Mouse (Mus musculus): ENCODE results near the gene Prx.

The Prx gene

DNA sequence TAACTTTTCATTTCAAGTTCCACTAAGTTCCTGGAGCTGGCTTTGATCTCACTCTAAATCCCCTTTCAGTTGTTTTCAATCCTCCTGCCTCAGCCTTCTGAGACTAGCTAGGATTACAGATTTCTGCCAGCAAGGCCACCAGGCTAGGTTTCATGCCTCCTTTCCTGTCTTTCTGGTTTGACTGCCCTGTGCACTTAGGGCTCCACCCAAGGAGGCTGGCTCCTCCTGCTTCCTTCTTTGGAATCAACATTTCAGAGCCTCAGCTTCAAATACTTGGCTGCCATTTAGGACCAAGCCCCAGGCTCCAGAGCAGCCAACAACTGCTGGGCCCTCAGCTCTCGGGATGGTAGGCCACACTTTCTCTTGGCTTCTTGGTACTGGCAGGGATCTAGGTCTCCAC is 21.5 kb downstream of the Prx start:
- DNase-seq (ENCODE audit: low read depth, low spot score): no peak

DNA sequence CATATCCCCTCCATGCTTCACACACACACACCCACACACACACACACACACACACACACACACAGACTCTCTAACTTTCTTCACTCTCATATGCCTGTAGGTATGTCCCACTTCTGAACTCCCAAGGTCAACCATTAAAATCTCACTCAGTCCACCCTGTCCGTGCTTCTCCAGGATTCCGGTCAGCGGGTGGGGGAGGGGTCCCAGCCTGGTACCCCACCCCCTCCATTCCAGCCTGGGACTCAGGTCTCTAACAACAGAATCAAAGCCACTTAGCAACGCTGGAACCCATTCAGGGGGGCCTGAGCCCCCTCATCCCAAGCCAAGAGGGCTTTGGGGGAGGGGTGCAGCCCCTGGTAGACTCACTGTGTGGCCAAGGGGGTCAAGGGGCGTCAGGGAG is 23.8 kb downstream of the Prx start, which contains the start of gene Hipk4:
TSS of gene Hipk4 (plus strand) at position 301 of the 400 bp plus-strand sequence.
- DNase-seq (ENCODE audit: low read depth, low spot score): no peak

DNA sequence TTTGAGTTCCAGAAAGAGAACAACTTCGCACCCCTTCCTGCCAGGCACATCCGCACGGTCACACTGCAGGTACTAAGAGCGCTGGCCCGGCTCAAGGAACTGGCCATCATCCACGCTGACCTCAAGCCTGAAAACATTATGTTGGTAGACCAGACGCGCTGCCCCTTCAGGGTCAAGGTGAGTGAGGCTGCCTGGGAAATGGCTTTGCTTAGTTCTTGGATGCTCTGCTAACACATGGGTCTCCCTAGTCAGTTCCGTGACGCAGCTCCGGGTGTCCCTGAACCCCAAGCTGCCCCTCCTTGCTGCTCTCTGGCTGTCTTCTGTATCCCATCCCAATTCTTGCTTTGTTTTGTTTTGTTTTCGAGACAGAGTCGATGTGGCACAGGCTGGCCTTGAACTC is 24.7 kb downstream of the Prx start:
- DNase-seq (ENCODE audit: low read depth, low spot score): no peak

DNA sequence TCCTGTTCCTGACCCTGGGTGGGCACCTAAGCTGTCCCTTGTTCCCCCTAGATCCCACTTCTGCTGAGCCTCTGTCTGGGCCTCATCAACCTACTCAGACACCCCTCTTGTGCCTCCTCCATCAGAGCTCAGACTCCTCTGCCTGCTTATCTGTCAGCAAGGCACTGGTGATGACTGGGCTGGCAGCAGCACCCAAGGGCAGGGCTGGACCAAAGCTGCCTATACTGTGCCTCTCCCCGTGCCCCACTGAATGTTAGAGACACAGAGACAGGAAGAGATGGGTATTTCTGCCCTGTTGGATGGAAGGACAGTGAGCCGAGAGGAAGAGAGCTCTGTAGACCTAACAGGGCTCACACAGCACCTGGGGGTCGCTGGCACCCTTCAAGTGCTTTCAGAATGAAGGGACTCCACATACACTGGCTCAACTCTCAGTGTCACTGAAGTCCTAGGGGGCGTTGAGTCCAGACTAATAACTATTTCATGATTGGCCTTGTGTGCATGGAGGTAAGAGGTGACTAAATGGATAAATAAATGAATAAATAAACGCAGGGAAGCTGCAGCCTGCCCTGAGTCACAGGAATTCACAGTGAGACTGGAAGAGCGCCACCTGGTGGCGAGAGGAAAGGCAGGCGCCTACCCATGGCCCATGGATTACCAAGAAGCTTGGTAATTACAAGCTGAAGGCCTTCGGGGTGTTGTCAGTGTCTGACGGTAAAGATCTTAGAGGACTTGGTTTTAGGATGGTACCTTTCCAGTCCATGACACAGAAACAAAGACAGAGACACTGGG is 27.1 kb downstream of the Prx start:
- DNase-seq (ENCODE audit: low read depth, low spot score): peak; percentile 84

DNA sequence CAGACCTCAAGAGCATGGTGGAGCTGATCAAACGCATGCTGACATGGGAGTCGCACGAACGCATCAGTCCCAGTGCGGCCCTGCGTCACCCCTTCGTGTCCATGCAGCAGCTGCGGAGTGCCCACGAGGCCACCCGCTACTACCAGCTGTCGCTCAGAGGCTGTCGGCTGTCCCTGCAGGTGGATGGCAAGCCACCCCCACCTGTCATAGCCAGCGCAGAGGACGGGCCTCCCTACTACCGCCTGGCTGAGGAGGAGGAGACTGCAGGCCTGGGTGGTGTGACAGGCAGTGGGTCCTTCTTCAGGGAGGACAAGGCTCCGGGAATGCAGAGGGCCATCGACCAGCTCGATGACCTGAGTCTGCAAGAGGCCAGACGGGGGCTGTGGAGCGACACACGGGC is 29.9 kb downstream of the Prx start:
- DNase-seq (ENCODE audit: low read depth, low spot score): no peak

DNA sequence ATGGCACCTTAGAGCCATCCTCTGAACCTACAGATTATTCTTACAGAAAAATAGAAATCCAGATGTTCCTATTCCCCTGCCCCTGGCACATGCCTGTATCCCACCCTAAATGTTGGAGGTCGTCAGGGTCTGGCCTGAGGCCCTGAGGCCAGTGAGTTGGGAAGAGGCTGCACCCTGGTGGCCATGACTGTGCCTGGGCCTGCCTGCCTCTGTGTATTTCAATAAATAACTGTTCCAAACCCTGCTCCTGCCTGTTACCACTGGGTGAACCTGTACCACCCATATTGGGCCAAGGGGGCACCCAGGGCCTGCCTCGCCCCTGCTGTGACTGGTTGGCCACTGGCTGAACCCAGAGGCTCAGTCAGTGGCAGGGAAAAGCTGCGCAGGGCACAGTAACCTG is 31.8 kb downstream of the Prx start:
- DNase-seq (ENCODE audit: low read depth, low spot score): no peak

DNA sequence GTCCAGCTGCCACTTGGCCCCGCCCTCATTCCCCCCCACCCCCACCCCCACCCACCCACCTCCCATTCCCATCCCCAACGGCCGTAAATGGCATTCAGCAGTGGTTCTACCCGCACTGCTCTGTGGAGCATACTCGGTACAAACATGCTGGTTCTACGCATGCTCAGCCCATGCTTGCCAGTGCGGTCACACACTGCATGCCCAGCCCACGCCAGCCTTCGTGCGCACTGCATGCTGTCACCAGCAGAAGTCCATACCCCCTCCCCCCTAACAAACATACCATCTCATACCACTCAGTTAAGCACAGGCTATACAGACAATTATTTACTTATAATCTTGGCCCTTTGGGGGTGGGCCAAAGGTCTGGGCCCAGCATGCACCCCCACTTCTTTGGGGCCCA is 32.6 kb downstream of the Prx start:
- DNase-seq (ENCODE audit: low read depth, low spot score): no peak

DNA sequence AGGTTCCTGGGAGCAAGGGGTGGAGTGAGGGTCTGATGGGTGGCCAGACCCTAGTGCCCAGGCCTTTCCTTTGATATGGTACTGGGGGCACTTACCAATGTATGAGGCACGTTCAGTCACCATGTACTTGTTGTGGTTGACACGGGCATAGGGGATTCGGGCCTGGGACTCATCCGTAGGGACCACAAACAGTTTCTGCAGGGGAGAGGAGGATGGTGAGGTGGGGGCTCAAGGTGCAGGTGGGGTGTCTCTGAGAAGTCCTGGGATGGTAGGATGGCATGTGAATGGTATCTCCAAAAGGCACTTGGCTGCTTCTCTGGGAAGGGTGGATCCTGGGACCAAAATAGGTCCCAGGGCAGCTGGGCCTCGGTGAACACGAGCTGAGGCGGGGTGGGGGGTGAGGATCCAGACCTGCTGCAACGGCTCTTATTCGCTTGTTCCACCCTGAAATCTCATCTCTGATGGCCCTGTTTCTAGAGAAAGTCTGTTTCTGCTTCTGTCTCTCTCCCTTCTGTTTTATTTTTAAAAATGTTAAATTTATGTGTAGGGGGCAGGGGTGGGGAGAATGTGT is 33.4 kb downstream of the Prx start:
- DNase-seq (ENCODE audit: low read depth, low spot score): no peak

DNA sequence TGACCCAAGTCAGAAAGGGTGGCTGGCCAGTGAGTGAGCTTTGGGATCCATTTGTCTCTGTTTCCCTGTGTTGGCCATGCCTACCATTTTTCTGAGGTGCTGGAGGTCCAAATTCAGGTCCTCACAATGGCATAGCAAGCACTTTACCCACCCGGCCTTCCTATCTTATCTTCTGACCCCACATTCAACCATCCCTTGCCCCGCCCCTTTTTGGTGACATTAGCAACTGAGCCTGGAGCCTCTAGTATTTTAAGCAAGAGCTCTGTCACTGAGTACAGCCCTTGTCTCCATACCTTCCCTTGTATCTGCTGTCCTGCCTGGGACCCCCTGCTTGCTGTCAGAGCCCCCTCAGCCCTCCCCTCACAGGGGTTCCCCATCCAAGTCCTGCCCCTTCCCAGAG is 36.3 kb downstream of the Prx start:
- no peak for DNase-seq (ENCODE audit: low read depth, low spot score)

DNA sequence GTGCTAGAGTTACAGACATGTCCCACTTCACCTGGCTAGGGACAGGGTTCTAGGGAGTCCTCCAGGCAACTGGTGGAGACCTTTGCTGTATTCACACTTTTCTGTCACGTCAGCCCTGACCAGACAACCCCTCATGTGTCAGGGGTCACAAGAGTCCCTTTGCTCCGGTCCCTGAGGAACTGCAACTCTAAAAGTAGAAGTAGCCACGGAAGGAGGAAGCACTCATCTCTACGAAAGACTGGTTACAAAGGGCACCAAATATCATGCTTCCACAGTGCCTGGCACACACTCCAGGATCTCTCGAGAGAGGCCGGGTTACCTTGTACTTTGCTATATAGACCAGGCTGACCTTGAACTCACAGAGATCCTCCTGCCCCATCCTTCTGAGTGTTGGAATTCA is 37.5 kb downstream of the Prx start:
- no peak for DNase-seq (ENCODE audit: low read depth, low spot score)

DNA sequence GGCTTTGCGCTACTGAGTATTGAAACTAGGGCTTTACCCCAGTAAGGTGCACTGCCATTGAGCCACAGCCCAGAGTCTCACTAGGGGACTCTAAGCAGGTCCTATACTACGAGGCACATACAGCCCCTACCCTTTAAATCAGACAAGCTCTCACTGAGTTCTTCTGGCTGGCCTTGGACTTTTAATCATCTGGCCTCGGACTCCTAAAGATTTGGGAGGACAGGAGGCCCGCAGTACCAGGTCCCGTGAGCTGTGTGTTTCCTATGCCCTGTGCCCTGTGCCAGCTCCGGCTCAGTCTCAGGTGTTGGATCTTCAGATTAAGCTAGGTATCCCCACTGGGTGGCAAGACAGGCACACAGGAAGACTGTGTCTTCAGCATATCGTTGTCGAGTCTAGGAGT is 38.9 kb downstream of the Prx start:
- DNase-seq (ENCODE audit: low read depth, low spot score): no peak

DNA sequence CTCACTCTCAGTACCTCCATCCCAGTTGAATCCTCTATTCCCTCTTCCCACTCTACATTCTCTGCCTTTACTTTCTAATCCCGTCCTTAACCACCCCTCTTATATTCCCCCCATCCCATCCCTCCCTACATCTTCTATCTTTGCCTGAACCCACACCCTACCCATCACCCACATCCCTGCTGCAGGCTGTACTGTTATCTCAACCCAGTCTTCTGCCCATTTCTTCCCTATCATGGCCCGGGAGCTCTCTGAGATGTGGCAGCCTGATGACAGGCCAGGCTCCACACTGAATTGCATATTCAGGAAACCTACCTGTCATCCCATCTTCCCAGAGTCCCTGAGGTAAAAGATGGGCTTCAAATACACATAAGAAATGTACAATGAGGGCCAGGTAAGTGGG is 39.7 kb downstream of the Prx start:
- no peak for DNase-seq (ENCODE audit: low read depth, low spot score)

DNA sequence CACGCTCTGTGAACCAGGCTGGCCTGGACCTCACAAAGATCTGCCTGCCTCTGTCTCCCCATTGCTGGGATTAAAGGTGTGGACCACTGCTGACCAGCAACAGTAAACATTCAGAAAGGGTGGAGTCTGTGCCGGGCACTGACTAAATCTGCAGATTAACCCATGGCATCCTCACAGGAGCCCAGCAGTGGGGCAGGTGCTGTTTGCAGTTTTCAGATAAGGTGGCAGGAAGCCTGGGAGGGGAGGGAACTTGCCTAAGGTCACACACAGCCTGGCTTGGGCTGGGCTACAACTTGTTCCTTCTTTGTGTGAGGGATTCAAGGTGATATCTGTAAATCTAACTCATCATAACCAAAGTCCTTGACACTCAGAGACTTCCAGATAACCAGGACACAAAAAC is 41.4 kb downstream of the Prx start:
- no peak for DNase-seq (ENCODE audit: low read depth, low spot score)

DNA sequence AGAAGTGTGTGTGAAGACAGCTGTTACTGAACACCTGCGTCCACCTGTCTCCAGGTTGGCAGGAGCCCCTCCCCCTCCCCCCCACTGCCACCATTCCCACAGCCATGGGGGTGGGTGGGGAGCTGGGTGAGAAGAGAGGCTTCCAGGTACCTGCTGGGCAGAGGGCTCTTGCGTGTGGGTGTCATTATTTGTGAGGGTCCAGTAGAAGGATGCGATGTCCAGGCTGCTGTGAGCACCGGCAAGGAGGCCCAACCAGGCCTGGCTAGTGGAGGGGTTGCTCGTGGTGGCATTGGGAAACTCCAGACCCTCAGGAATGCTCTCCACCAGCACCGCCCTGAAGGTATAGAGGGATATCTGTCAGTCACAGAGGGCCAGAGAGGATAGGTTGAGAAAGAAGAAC is 41.8 kb downstream of the Prx start:
- no peak for DNase-seq (ENCODE audit: low read depth, low spot score)

DNA sequence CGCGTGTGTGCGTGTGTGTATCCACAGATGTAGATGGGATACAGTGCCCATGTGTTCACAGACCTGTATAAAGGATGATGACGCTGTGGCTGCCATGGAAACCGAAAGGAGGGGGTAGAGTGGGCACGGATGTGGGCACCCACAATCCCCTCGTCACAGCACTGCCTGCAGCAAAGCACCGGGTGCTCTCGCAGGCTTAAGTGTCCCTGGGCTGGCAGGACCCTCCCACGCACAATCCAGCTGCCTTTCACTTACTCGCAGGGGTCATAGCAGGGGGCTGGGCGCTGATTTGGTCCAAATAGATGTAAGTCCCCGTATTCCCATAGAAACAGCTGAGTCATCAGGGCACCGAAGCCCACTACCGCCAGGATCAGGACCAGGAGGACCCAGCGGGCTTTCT is 42.3 kb downstream of the Prx start:
- DNase-seq (ENCODE audit: low read depth, low spot score): peak; percentile 34

DNA sequence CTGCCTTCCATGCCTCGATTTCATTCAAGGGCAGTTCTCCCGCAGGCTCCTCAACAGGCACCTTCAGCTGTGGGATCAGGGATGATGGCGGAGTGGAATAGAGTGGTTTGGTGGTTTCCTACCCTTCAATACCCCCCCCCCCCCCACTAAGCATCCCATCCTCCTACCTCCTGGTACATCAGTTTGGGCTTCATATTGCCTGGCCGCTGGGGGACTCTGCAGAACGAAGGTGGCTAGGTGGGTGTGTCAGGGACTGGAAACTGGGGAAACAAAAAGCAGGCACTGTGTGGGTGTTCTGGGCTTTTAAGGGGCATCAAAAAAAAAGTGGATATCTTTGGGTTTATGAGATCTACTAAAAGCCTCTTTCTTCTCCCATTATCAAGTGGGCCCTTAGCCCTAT is 42.8 kb downstream of the Prx start:
- no peak for DNase-seq (ENCODE audit: low read depth, low spot score)

DNA sequence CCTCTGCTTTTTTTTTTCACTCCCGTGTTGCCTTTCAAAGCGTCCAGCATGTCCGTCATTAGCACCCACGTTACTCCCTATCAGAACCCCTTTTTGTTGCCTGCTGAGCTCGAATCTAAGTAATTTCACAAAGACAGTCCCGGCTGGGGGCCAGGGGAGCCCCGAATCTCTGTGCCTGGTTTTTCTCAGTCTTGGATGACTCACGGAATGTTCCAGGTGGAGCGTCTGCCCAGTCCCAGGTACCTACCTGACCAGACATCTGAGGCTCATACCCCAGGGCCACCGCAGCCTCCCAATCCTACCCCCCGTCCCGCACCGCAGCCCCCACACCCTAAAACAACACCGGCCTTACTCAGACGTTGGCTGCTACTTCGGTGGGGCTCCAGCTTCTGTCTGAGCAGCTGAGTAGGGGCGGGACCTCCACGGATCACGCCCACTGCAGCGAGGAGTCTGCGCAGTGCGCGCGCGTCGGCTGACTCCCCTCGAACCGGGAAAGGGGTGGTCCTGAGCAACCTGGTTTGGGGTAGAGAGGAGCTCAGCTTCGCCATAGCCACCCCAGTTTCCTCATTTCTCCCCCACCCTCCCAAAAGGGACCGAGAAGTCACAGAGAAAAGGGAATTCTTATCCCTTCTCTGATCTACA is 43.4 kb downstream of the Prx start:
- DNase-seq (ENCODE audit: low read depth, low spot score): peak; percentile 55

DNA sequence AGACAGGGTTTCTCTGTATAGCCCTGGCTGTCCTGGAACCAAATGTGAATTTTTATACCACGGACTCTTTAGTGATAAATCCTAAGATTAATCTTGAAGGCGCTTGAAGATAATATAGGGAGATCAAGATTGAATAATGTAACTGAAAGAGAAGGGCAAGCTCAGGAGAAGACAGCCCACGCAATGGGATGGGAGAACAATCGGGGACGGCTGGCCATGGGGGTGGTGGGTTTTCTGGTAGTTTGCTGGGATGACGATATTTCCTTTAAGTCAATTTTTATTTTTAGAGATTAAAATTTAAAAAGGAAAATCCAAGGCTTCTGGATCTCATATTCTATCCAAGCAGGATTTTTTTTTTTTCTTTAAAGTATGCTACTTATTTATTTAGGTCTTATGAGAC is 43.9 kb downstream of the Prx start:
- no peak for DNase-seq (ENCODE audit: low read depth, low spot score)

DNA sequence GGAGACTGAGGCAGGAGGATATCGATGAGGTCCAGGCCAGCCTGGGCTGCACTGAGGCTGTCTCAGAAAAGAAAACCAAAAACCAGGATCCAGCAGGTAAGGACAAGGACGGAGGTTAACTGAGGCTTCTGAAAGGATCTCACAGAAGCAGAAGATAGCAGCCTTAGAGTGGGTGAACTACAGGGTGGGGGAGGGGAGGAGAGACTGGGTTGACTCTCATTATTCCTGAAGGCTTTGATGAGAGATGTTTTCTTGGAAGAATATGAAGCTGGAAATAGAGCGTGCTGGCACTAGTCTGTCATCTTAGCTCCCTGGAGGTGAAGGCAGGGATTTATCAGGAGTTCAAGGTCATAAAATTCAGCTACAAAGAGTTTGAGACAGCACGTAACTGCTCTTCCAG is 44.7 kb downstream of the Prx start:
- DNase-seq (ENCODE audit: low read depth, low spot score): no peak

DNA sequence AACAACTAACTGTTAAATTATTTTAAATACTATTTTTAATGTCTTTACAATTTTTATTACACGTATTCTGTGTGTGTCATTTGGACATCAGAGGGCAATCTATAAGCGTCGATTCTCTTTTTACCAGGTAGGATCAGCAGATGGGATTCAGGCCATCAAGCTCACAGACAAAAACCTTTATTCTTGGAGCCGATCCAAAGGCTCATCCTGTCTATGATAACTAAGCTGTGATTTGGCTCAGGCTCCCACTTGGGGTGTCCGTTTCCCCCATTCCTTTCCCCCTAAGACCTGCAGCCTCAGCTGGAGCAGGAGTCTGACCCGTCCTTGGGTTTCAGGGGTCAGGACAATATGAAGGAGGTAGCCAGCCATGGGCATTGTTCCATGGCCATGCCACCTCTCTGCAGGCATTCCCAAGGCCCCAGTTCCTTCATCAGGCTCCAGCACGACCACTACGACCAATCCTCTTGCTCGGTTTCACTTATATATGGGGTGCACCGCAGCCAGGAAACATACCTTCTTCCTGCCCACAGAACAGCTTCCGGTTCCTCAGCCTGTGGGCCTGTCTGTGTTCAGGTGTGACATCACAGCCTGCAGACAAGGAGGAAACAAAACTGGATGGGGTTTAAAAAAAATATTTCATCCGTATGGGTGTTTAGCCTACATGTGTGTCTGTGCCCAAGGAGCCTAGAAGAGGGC is 45.7 kb downstream of the Prx start:
- DNase-seq (ENCODE audit: low read depth, low spot score): no peak

DNA sequence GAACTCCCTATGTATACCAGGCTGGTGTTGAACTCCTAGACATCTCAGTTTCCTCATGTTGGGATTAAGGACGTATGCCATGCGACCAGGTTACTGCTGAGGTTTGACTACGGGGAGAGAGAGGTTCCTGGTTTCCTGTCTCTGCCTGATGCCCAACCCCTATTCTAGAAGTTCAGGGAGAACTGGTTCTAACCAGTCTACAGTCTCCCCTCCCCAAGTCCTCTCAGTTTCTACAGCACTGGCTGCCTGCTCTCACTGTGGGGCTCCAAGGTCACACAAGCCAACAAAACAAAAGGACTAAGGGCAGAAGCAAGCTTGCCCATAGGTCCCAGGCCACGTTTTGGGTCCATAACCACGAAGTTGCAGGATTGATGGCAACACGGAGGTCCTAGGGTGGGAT is 50.5 kb downstream of the Prx start:
- no peak for DNase-seq (ENCODE audit: low read depth, low spot score)

DNA sequence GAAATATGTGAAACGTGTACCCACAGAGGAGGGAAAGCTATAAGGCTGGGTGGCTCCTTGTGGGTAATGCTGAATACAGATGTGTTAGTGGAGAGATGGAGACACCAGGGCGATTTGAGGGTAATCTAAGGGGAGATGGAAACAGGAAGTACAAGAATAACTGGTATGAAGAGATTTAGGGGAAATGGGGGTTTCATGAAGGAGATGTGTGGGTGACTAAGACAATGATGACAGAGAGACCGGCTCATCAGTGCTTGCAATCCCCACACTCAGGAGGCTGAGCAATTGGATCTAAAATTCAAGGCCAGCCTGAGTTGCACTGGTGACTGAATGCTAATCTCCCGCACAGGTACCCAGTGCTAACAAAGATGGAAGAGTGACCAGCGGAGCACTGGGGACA is 52.9 kb downstream of the Prx start:
- no peak for DNase-seq (ENCODE audit: low read depth, low spot score)

Data from retina, postnatal 7 days (tissue).